8 mouse cellular contexts compared by ENCODE assay signal in genomic region chr6:125008586-125009128, GRCm38 (mm10). TPM values are rescaled to one million over a fixed set of nuclear protein-coding genes. Genes with fewer than 3 reads are reported as not detected.
DNase-seq lines count a peak whose midpoint lies in the region; ATAC-seq lines count a peak whose summit lies in the region.

No protein-coding gene starts in this region.

- no peaks in the 10 kb centered on the region for H3K27me3 ChIP-seq in heart, embryonic 14.5 days (ENCODE audit: control insufficient read depth, insufficient read depth, low read length)
- H3K27me3 ChIP-seq in liver, embryonic 13.5 days = peaks cover 12% of the 10 kb centered on the region; the same call in 1 of the 2 replicates
- H3K27me3 ChIP-seq in stomach, embryonic 16.5 days (ENCODE audit: control insufficient read depth, insufficient read depth, low read length) = no peaks in the 10 kb centered on the region

- no peaks in the 10 kb centered on the region for H3K9me3 ChIP-seq in heart, embryonic 14.5 days (ENCODE audit: control insufficient read depth, low read length)
- H3K9me3 ChIP-seq in liver, embryonic 13.5 days (replicated peaks) = no peaks in the 10 kb centered on the region
- H3K9me3 ChIP-seq in stomach, embryonic 16.5 days (replicated peaks; ENCODE audit: control insufficient read depth, low read length) = no peaks in the 10 kb centered on the region

- DNase-seq in c-Kit-negative CD71-positive TER-119-positive erythroid progenitor cells, embryonic 14.5 days (ENCODE audit: low read depth, low spot score) = peak; percentile 83
- peak; percentile 97 for DNase-seq in fibroblast of lung, adult 2 months (ENCODE audit: low read depth)
- peak; percentile 99 for DNase-seq in kidney, postnatal 14 days
- DNase-seq in liver, embryonic 13.5 days = peak; percentile 94
- DNase-seq in neural tube, embryonic 10.5 days (ENCODE audit: extremely low spot score, low spot score) = peak; percentile 97

- under 1% methylated on average over 32 of the region's 34 CpGs for WGBS in heart, embryonic 14.5 days
- under 1% methylated on average over 34 of the region's 34 CpGs for WGBS in liver, embryonic 13.5 days (ENCODE audit: insufficient replicate concordance)
- under 1% methylated on average over 33 of the region's 34 CpGs for WGBS in stomach, embryonic 16.5 days

- peak overlapping the region; percentile 83 for H3K4me2 ChIP-seq in heart, embryonic 14.5 days (ENCODE audit: low read length)
- H3K4me2 ChIP-seq in liver, embryonic 13.5 days = peak overlapping the region; percentile 81
- H3K4me2 ChIP-seq in stomach, embryonic 16.5 days (ENCODE audit: low read depth, low read length) = peak overlapping the region; percentile 91

- H3K9ac ChIP-seq in heart, embryonic 14.5 days (ENCODE audit: low read length) = peak overlapping the region; percentile 95
- peak overlapping the region; percentile 95 for H3K9ac ChIP-seq in liver, embryonic 13.5 days
- peak overlapping the region; percentile 99 for H3K9ac ChIP-seq in stomach, embryonic 16.5 days (ENCODE audit: low read length)

- H3K4me1 ChIP-seq in heart, embryonic 14.5 days (ENCODE audit: control insufficient read depth in 2 of 2, insufficient read depth in 2 of 2, low read length in 2 of 2) = peaks cover 8 to 29% of the 10 kb centered on the region in 2 experiments
- peaks cover 48% of the 10 kb centered on the region for H3K4me1 ChIP-seq in liver, embryonic 13.5 days (replicated peaks)
- peaks cover 8% of the 10 kb centered on the region for H3K4me1 ChIP-seq in stomach, embryonic 16.5 days (ENCODE audit: control insufficient read depth, insufficient read depth, low read length)

- ATAC-seq in CD4-positive, CD25-positive, alpha-beta regulatory T cell, adult 4 months = peak; percentile 97
- peak; percentile 96 for ATAC-seq in heart, embryonic 14.5 days (ENCODE audit: insufficient number of reproducible peaks, insufficient read depth, low FRiP score, low read depth)
- peak; percentile 97 for ATAC-seq in liver, embryonic 13.5 days (ENCODE audit: low read depth)
- ATAC-seq in stomach, embryonic 16.5 days (ENCODE audit: insufficient read depth, low FRiP score) = peak; percentile 98

- H3K27ac ChIP-seq in heart, embryonic 14.5 days (replicated peaks in 1 of 2; ENCODE audit: control insufficient read depth in 1 of 2, insufficient read depth in 1 of 2, low read depth in 2 of 2, low read length in 2 of 2) = peak overlapping the region; percentile 34 to 98
- H3K27ac ChIP-seq in liver, embryonic 13.5 days = peak overlapping the region; percentile 93
- H3K27ac ChIP-seq in stomach, embryonic 16.5 days (ENCODE audit: low read length) = peak overlapping the region; percentile 98

- H3K4me3 ChIP-seq in heart, embryonic 14.5 days (ENCODE audit: control insufficient read depth in 1 of 2, insufficient read depth in 1 of 2, low read depth in 1 of 2, low read length in 2 of 2) = peak overlapping the region; percentile 44 to 82
- H3K4me3 ChIP-seq in liver, embryonic 13.5 days (replicated peaks) = peak overlapping the region; percentile 90
- peak overlapping the region; percentile 77 for H3K4me3 ChIP-seq in stomach, embryonic 16.5 days (replicated peaks; ENCODE audit: low read length)

- peaks cover 31% of the 10 kb centered on the region for H3K36me3 ChIP-seq in heart, embryonic 14.5 days (ENCODE audit: control insufficient read depth, insufficient read depth, low read length)
- H3K36me3 ChIP-seq in liver, embryonic 13.5 days = peaks cover 28% of the 10 kb centered on the region
- H3K36me3 ChIP-seq in stomach, embryonic 16.5 days (ENCODE audit: control insufficient read depth, insufficient read depth, low read length) = no peaks in the 10 kb centered on the region

RNA-seq across cellular contexts. Expression of gene Zfp384, which starts 0.3 kb away (rescaled TPM):
- polyA plus RNA-seq in CD4-positive, CD25-positive, alpha-beta regulatory T cell, adult 4 months (2017; shearing (Covaris generic)) = 1 to 10 TPM; 3.9 to 4.4 TPM
- 6.6 and 7.2 TPM in 2 replicates for polyA plus RNA-seq in heart, embryonic 14.5 days (2014; fragmentation: Nextera tagmentation; extraction: Ambion mirVana)
- polyA plus RNA-seq in liver, embryonic 13.5 days (2015; fragmentation: Nextera tagmentation; extraction: Ambion mirVana) = 3.6 and 3.8 TPM in 2 replicates
- polyA plus RNA-seq in stomach, embryonic 16.5 days (2015; fragmentation: Nextera tagmentation; extraction: Ambion mirVana) = 9.3 and 12.8 TPM in 2 replicates

RNA-seq across cellular contexts. Expression of gene Pianp, which starts 12.2 kb away (rescaled TPM):
- polyA plus RNA-seq in CD4-positive, CD25-positive, alpha-beta regulatory T cell, adult 4 months (2017; shearing (Covaris generic)) = under 1 TPM in 1 of 2 experiments, not detected in 1; 0.15 TPM
- 0.28 and 0.55 TPM in 2 replicates for polyA plus RNA-seq in heart, embryonic 14.5 days (2014; fragmentation: Nextera tagmentation; extraction: Ambion mirVana)
- polyA plus RNA-seq in liver, embryonic 13.5 days (2015; fragmentation: Nextera tagmentation; extraction: Ambion mirVana) = 0.05 and 0.15 TPM in 2 replicates
- 4.0 and 4.2 TPM in 2 replicates for polyA plus RNA-seq in stomach, embryonic 16.5 days (2015; fragmentation: Nextera tagmentation; extraction: Ambion mirVana)

RNA-seq across cellular contexts. Expression of gene Ing4, which starts 30.9 kb away (rescaled TPM):
- 10 to 100 TPM; 48.3 to 64.6 TPM for polyA plus RNA-seq in CD4-positive, CD25-positive, alpha-beta regulatory T cell, adult 4 months (2017; shearing (Covaris generic))
- polyA plus RNA-seq in heart, embryonic 14.5 days (2014; fragmentation: Nextera tagmentation; extraction: Ambion mirVana) = 67.1 and 76.1 TPM in 2 replicates
- polyA plus RNA-seq in liver, embryonic 13.5 days (2015; fragmentation: Nextera tagmentation; extraction: Ambion mirVana) = 28.6 and 31.8 TPM in 2 replicates
- 114 and 115 TPM in 2 replicates for polyA plus RNA-seq in stomach, embryonic 16.5 days (2015; fragmentation: Nextera tagmentation; extraction: Ambion mirVana)

RNA-seq across cellular contexts. Expression of gene Acrbp, which starts 40.8 kb away (rescaled TPM):
- 10 to 100 TPM; 24.6 to 25.9 TPM for polyA plus RNA-seq in CD4-positive, CD25-positive, alpha-beta regulatory T cell, adult 4 months (2017; shearing (Covaris generic))
- 5.4 and 6.5 TPM in 2 replicates for polyA plus RNA-seq in heart, embryonic 14.5 days (2014; fragmentation: Nextera tagmentation; extraction: Ambion mirVana)
- polyA plus RNA-seq in liver, embryonic 13.5 days (2015; fragmentation: Nextera tagmentation; extraction: Ambion mirVana) = 1.6 and 2.2 TPM in 2 replicates
- 10.6 and 12.9 TPM in 2 replicates for polyA plus RNA-seq in stomach, embryonic 16.5 days (2015; fragmentation: Nextera tagmentation; extraction: Ambion mirVana)

RNA-seq across cellular contexts. Expression of gene Cops7a, which starts 43.3 kb away (rescaled TPM):
- polyA plus RNA-seq in CD4-positive, CD25-positive, alpha-beta regulatory T cell, adult 4 months (2017; shearing (Covaris generic)) = 10 to 100 TPM; 66.2 to 93.4 TPM
- 128 and 135 TPM in 2 replicates for polyA plus RNA-seq in heart, embryonic 14.5 days (2014; fragmentation: Nextera tagmentation; extraction: Ambion mirVana)
- 67.3 and 77.6 TPM in 2 replicates for polyA plus RNA-seq in liver, embryonic 13.5 days (2015; fragmentation: Nextera tagmentation; extraction: Ambion mirVana)
- 140 and 156 TPM in 2 replicates for polyA plus RNA-seq in stomach, embryonic 16.5 days (2015; fragmentation: Nextera tagmentation; extraction: Ambion mirVana)

Comparison
In these comparisons a context has a peak if more than half of its experiments do, and no peak if none do; other contexts are left out.
1. Peak in every context shown above with its lines: DNase-seq, ATAC-seq, H3K4me3 ChIP-seq and H3K27ac ChIP-seq.